Mouse (Mus musculus): ENCODE measurements around the gene Mpp6.

- no peak for TF ChIP-seq EP300 (IDR thresholded peaks at IDR 0.05; ENCODE audit: low read length)
- no peak for TF ChIP-seq MYC (IDR thresholded peaks at IDR 0.05; ENCODE audit: low read depth, low read length)
- no peak for TF ChIP-seq HCFC1 (IDR thresholded peaks at IDR 0.05; ENCODE audit: low read depth, low read length)
- TF ChIP-seq MAX (IDR thresholded peaks at IDR 0.05; ENCODE audit: low read length), result no peak
- TF ChIP-seq KAT2A (IDR thresholded peaks at IDR 0.05; ENCODE audit: insufficient replicate concordance, low read length), result no peak
- no peak for TF ChIP-seq RCOR1 (conservative IDR thresholded peaks at IDR 0.05; ENCODE audit: low read depth, low read length)
- no peak for TF ChIP-seq POLR2A (IDR thresholded peaks at IDR 0.05; ENCODE audit: low read depth, low read length)
- no peak for TF ChIP-seq POLR2AphosphoS2 (IDR thresholded peaks at IDR 0.05; ENCODE audit: low read depth, low read length)
- TF ChIP-seq JUND (conservative IDR thresholded peaks at IDR 0.05; ENCODE audit: low read depth, low read length), result no peak
- TF ChIP-seq CTCF (conservative IDR thresholded peaks at IDR 0.05 in 1 of 2, IDR thresholded peaks at IDR 0.05 in 1 of 2; ENCODE audit: low read depth in 2 of 2, low read length in 2 of 2), result no peak
- no peak for TF ChIP-seq RAD21 (IDR thresholded peaks at IDR 0.05; ENCODE audit: low read depth, low read length)
Observed at GRCm38 (mm10) chr6:50085206-50085605, 24.8 kb upstream of the Mpp6 start.

Data from CH12.LX (cell line).